Mouse (Mus musculus) liver, postnatal 0 days (tissue): ENCODE results near the gene Amer2.

Experiments
- CTCF ChIP-seq: sonication (generic); IDR thresholded peaks from 2 replicates; pipeline ENCODE4 v1.5.1; 2016; ENCODE audit warnings: antibody characterized with exemption, low read depth
- EP300 ChIP-seq: IDR thresholded peaks from 2 replicates; pipeline ENCODE4 v1.6.1; 2016; ENCODE audit warnings: antibody characterized with exemption, low read depth, mild to moderate bottlenecking

- no peak for TF ChIP-seq CTCF
- no peak for TF ChIP-seq EP300
Measured at GRCm38 (mm10) chr14:60358347-60358746, 14.7 kb upstream of the Amer2 start.
